Mouse (Mus musculus) adrenal gland, adult 10 weeks (tissue): ENCODE results near the gene Olfr732. TPM values are rescaled to one million over a fixed set of nuclear protein-coding genes. Genes with fewer than 3 reads are reported as not detected.

ENCODE experiments used
- polyA plus RNA-seq: library from polyadenylated mRNA; stranded (reverse); fragments of 350-450 nt; fragmentation: Illumina TruSeq; extraction: RNeasy Lipid Tissue Mini Kit (QIAGEN cat#74804); gene quantifications from one replicate; pipeline ENCODE4 v1.2.3, GENCODE M21; 2014; ENCODE audit warnings: low read depth, low replicate concordance

Olfr732 gene
- not detected for polyA plus RNA-seq

GRCm38 (mm10) chr14:50284106-50284505 lies at the start of gene Olfr732:
Gene Olfr732 (minus strand): TSS chr14:50284206.

DNA sequence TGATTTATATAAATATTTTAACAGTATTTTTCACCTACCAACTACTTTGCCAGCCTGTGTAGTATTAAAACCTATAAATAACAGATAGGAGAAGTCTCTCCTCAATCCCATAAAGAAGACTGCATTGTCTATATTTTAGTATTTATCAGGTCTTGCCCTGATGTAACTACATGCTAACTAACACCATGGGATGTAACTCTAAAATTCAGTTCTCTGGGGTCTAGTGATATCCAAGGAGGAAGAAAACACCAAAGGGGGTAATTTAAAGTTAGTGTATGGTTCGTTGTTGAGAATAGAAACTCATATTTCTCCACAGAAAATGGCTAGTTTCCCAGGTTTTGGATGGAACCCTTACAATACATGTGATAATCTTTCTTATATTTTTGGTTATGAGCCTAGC lies 42.7 kb upstream of the Olfr732 start, which contains the start of gene Olfr734:
Gene Olfr734 (minus strand): TSS at position 101 of the 400 bp plus-strand sequence.

GRCm38 (mm10) chr14:50301422-50301821 lies 17.4 kb upstream of the Olfr732 start, which contains the start of gene Olfr733:
Gene Olfr733 (minus strand): TSS chr14:50301522.

GRCm38 (mm10) chr14:50241766-50242165 lies 42.2 kb downstream of the Olfr732 start, which contains the start of gene Olfr731:
Gene Olfr731 (minus strand): TSS chr14:50241866.

Other genes with a start within 250 kb of the Olfr732 start
- gene Olfr725, start 243.8 kb downstream of the Olfr732 start, polyA plus RNA-seq: not detected
- not detected for gene Olfr726, start 193.3 kb downstream of the Olfr732 start, polyA plus RNA-seq
- not detected for gene Olfr727, start 161.0 kb downstream of the Olfr732 start, polyA plus RNA-seq
- not detected for gene Olfr728, start 141.5 kb downstream of the Olfr732 start, polyA plus RNA-seq
- not detected for gene Olfr729, start 131.3 kb downstream of the Olfr732 start, polyA plus RNA-seq
- not detected for gene Olfr730, start 96.0 kb downstream of the Olfr732 start, polyA plus RNA-seq
- not detected for gene Olfr731, start 42.3 kb downstream of the Olfr732 start, polyA plus RNA-seq
- gene Olfr733, start 17.3 kb upstream of the Olfr732 start, polyA plus RNA-seq: not detected
- not detected for gene Olfr734, start 42.6 kb upstream of the Olfr732 start, polyA plus RNA-seq
- not detected for gene Olfr735, start 64.7 kb upstream of the Olfr732 start, polyA plus RNA-seq
- not detected for gene Tlr11, start 73.7 kb upstream of the Olfr732 start, polyA plus RNA-seq
- not detected for gene Olfr736, start 97.0 kb upstream of the Olfr732 start, polyA plus RNA-seq
- gene Olfr738, start 123.4 kb upstream of the Olfr732 start, polyA plus RNA-seq: not detected
- gene Olfr739, start 134.4 kb upstream of the Olfr732 start, polyA plus RNA-seq: not detected
- gene Olfr740, start 161.3 kb upstream of the Olfr732 start, polyA plus RNA-seq: not detected
- gene Olfr741, start 188.5 kb upstream of the Olfr732 start, polyA plus RNA-seq: not detected
- not detected for gene Olfr742, start 219.4 kb upstream of the Olfr732 start, polyA plus RNA-seq
- not detected for gene Olfr743, start 237.6 kb upstream of the Olfr732 start, polyA plus RNA-seq